Mouse (Mus musculus) megakaryocyte, embryonic 14.5 days (primary cell): ENCODE measurements around the gene B830017H08Rik.

Experiments
- FLI1 ChIP-seq: IDR thresholded peaks from 2 replicates; pipeline ENCODE4 v1.6.1; 2012; ENCODE audit warnings: low read length, inconsistent platforms, mixed read lengths
- GATA1 ChIP-seq: IDR thresholded peaks from 3 replicates; pipeline ENCODE4 v1.6.1; 2012; ENCODE audit warnings: mixed read lengths, low read length, inconsistent platforms, borderline replicate concordance

GRCm38 (mm10) chr16:17871248-17871647 is 38.3 kb downstream of the B830017H08Rik start:
- TF ChIP-seq GATA1 = no peak
- no peak for TF ChIP-seq FLI1
